Mouse (Mus musculus) MEL (cell line): ENCODE results near the gene Klk15. TPM values are rescaled to one million over a fixed set of nuclear protein-coding genes. Genes with fewer than 3 reads are reported as not detected.
"Not testable (repeated sequence)": the region's sequence is repeated elsewhere in the genome, so short reads cannot be mapped to it uniquely, and the experiment has no call there.

Source experiments
- DNase-seq: peaks from one replicate; pipeline ENCODE4 v3.0.0; 2011; ENCODE audit warnings: low read depth, low spot score
- H3K27ac ChIP-seq: 2 replicates; pipeline ENCODE4 v1.5.1; 2012; ENCODE audit warnings: low read depth, mild to moderate bottlenecking, control low read depth, low read length, moderate library complexity; ENCODE audit not compliant: control insufficient read depth
- H3K27me3 ChIP-seq, 2 experiments: fragments of 150-350 bp in 1 of 2; sonication (generic) in 1 of 2; 2 replicates each; pipeline ENCODE4 v1.6.1; 2012; ENCODE audit warnings: low read length in 2 of 2, mild to moderate bottlenecking in 2 of 2, improper control_type of control experiment in 1 of 2, moderate library complexity in 1 of 2; ENCODE audit not compliant: insufficient read depth in 2 of 2, control insufficient read depth in 1 of 2
- H3K36me3 ChIP-seq, 2 experiments: 2 replicates each; pipeline ENCODE4 v1.6.1; 2012 to 2014; ENCODE audit warnings: low read length in 2 of 2, improper control_type of control experiment in 1 of 2, inconsistent platforms in 1 of 2, mild to moderate bottlenecking in 1 of 2; ENCODE audit not compliant: insufficient read depth in 2 of 2, control insufficient read depth in 1 of 2
- H3K4me1 ChIP-seq, 2 experiments: fragments of 150-350 bp in 1 of 2; sonication (generic) in 1 of 2; 2 replicates each; pipeline ENCODE4 v1.6.1; 2012; ENCODE audit warnings: low read length in 2 of 2, improper control_type of control experiment in 1 of 2, mild to moderate bottlenecking in 1 of 2; ENCODE audit not compliant: insufficient read depth in 2 of 2, control insufficient read depth in 1 of 2
- H3K4me3 ChIP-seq, 2 experiments: fragments of 150-350 bp in 1 of 2; sonication (generic) in 1 of 2; 2 replicates each; pipeline ENCODE4 v1.5.1; 2012; ENCODE audit warnings: low read depth in 2 of 2, low read length in 2 of 2, mild to moderate bottlenecking in 2 of 2, moderate library complexity in 2 of 2, control low read depth in 1 of 2, improper control_type of control experiment in 1 of 2; ENCODE audit not compliant: control insufficient read depth in 1 of 2, insufficient read depth in 1 of 2
- H3K79me2 ChIP-seq: 2 replicates; pipeline ENCODE4 v1.6.1; 2012; ENCODE audit warnings: mild to moderate bottlenecking, low read length, moderate library complexity; ENCODE audit not compliant: control insufficient read depth, poor library complexity, insufficient read depth
- H3K9ac ChIP-seq: 2 replicates; pipeline ENCODE4 v1.6.1; 2012; ENCODE audit warnings: low read depth, mild to moderate bottlenecking, control low read depth, low read length, moderate library complexity; ENCODE audit not compliant: control insufficient read depth, poor library complexity, severe bottlenecking
- H3K9me3 ChIP-seq: fragments of 150-350 bp; sonication (generic); replicated peaks from 2 replicates; pipeline ENCODE4 v1.6.1; 2012; ENCODE audit warnings: mild to moderate bottlenecking, low read length, improper control_type of control experiment, moderate library complexity; ENCODE audit not compliant: insufficient read depth
- CHD2 ChIP-seq: IDR thresholded peaks from 2 replicates; pipeline ENCODE4 v1.6.1; 2011; ENCODE audit warnings: low read length, improper control_type of control experiment
- ETS1 ChIP-seq: IDR thresholded peaks from 2 replicates; pipeline ENCODE4 v1.6.1; 2012; ENCODE audit warnings: low read depth, mild to moderate bottlenecking, inconsistent platforms, low read length, improper control_type of control experiment, moderate library complexity
- GABPA ChIP-seq: IDR thresholded peaks from 2 replicates; pipeline ENCODE4 v1.6.1; 2012; ENCODE audit warnings: low read depth, mild to moderate bottlenecking, inconsistent platforms, low read length, improper control_type of control experiment, moderate library complexity
- GATA1 ChIP-seq: IDR thresholded peaks from 2 replicates; pipeline ENCODE4 v1.6.1; 2011; ENCODE audit warnings: low read depth, low read length, improper control_type of control experiment
- HCFC1 ChIP-seq: IDR thresholded peaks from 2 replicates; pipeline ENCODE4 v1.6.1; 2012; ENCODE audit warnings: low read depth, mild to moderate bottlenecking, inconsistent platforms, low read length, improper control_type of control experiment, moderate library complexity
- JUND ChIP-seq: IDR thresholded peaks from 2 replicates; pipeline ENCODE4 v1.6.1; 2011; ENCODE audit warnings: low read depth, mild to moderate bottlenecking, improper control_type of control experiment, low read length
- KAT2A ChIP-seq: conservative IDR thresholded peaks from 2 replicates; pipeline ENCODE4 v1.6.1; 2012; ENCODE audit warnings: low read depth, low read length, improper control_type of control experiment, inconsistent platforms
- MAZ ChIP-seq: IDR thresholded peaks from 2 replicates; pipeline ENCODE4 v1.6.1; 2012; ENCODE audit warnings: low read depth, mild to moderate bottlenecking, inconsistent platforms, low read length, improper control_type of control experiment
- MEF2A ChIP-seq: IDR thresholded peaks from 2 replicates; pipeline ENCODE4 v1.6.1; 2014; ENCODE audit warnings: low read depth, mild to moderate bottlenecking, inconsistent platforms, low read length, improper control_type of control experiment; ENCODE audit not compliant: poor library complexity, insufficient replicate concordance, severe bottlenecking; ENCODE audit errors: extremely low read depth
- MYB ChIP-seq: IDR thresholded peaks from 2 replicates; pipeline ENCODE4 v1.6.1; 2011; ENCODE audit warnings: mild to moderate bottlenecking, low read depth, low read length, improper control_type of control experiment
- POLR2A ChIP-seq, 2 experiments: IDR thresholded peaks; 2 replicates each; pipeline ENCODE4 v1.6.1; 2011 to 2012; ENCODE audit warnings: low read length in 2 of 2, mild to moderate bottlenecking in 2 of 2, control low read depth in 1 of 2, improper control_type of control experiment in 1 of 2, low read depth in 1 of 2, moderate library complexity in 1 of 2; ENCODE audit not compliant: control insufficient read depth in 1 of 2, insufficient read depth in 1 of 2, poor library complexity in 1 of 2
- POLR2AphosphoS2 ChIP-seq: IDR thresholded peaks from 2 replicates; pipeline ENCODE4 v1.6.1; 2011; ENCODE audit warnings: low read length, improper control_type of control experiment
- RAD21 ChIP-seq: IDR thresholded peaks from 2 replicates; pipeline ENCODE4 v1.6.1; 2011; ENCODE audit warnings: mild to moderate bottlenecking, low read depth, low read length, improper control_type of control experiment
- SIN3A ChIP-seq: IDR thresholded peaks from 2 replicates; pipeline ENCODE4 v1.6.1; 2012; ENCODE audit warnings: low read length, improper control_type of control experiment, inconsistent platforms
- UBTF ChIP-seq: IDR thresholded peaks from 2 replicates; pipeline ENCODE4 v1.6.1; 2012; ENCODE audit warnings: low read depth, mild to moderate bottlenecking, inconsistent platforms, low read length, improper control_type of control experiment, moderate library complexity, borderline replicate concordance; ENCODE audit not compliant: insufficient read depth
- ZC3H11A ChIP-seq: IDR thresholded peaks from 2 replicates; pipeline ENCODE4 v1.6.1; 2012; ENCODE audit warnings: low read depth, mild to moderate bottlenecking, inconsistent platforms, low read length, improper control_type of control experiment
- ZKSCAN1 ChIP-seq: IDR thresholded peaks from 2 replicates; pipeline ENCODE4 v1.6.1; 2012; ENCODE audit warnings: low read depth, mild to moderate bottlenecking, inconsistent platforms, low read length, improper control_type of control experiment, moderate library complexity
- polyA plus RNA-seq, 2 experiments: library from polyadenylated mRNA; stranded (reverse) in 1 of 2; unstranded in 1 of 2; fragments of >175 nt in 1 of 2; fragments of >200 nt in 1 of 2; gene quantifications; 2 replicates each; pipeline versions ENCODE4 v1.2.1 to v1.2.4; 2012; ENCODE audit warnings: low replicate concordance in 2 of 2, low read depth in 1 of 2; ENCODE audit not compliant: insufficient read length in 2 of 2, insufficient read depth in 1 of 2, missing spikeins in 1 of 2
- total RNA-seq: library from RNA; depleted of rRNA; stranded (reverse); fragments of 300-350 nt; gene quantifications from 2 replicates; pipeline ENCODE4 v1.2.3, GENCODE M21; 2012

Klk15 gene
- total and polyA plus RNA-seq, 3 experiments = not detected

DNA sequence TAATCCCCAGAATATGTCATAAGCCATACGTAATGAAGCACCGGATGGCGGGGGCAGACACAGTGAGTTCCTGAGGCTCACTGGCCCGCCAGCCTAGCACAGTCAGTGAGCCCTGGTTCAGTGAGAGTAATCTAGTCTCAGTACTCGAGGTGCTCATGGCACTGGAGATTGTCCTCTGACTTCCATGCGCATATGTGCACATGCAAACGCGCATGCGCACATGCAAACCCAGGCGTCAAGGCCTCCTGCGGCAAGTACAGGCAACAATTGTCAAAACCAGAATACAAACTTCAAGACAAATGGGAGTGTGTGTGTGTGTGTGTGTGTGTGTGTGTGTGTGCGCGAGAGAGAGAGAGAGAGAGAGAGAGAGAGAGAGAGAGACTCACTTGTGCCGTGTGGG lies 3.0 kb downstream of the Klk15 start:
- Histone ChIP-seq H3K79me2 (no peaks in the 10 kb centered on the region), H3K4me1 (no peaks in the 10 kb centered on the region), H3K27me3 (no peaks in the 10 kb centered on the region), H3K27ac (no peak overlapping the region), H3K36me3 (no peaks in the 10 kb centered on the region), H3K4me3 (no peak overlapping the region), H3K9me3 (no peaks in the 10 kb centered on the region), H3K9ac (no peak overlapping the region)
- no peak for TF ChIP-seq POLR2AphosphoS2
- no peak for TF ChIP-seq MEF2A
- no peak for TF ChIP-seq GATA1
- TF ChIP-seq HCFC1 = no peak
- no peak for TF ChIP-seq RAD21
- TF ChIP-seq UBTF = no peak
- no peak for TF ChIP-seq POLR2A (IDR thresholded peaks at IDR 0.05; ENCODE audit: control insufficient read depth in 1 of 2, insufficient read depth in 1 of 2, low read depth in 1 of 2, low read length in 2 of 2, poor library complexity in 1 of 2)
- TF ChIP-seq MAZ = no peak
- TF ChIP-seq ETS1 = no peak
- no peak for TF ChIP-seq JUND
- no peak for TF ChIP-seq KAT2A
- TF ChIP-seq GABPA = no peak
- no peak for DNase-seq

DNA sequence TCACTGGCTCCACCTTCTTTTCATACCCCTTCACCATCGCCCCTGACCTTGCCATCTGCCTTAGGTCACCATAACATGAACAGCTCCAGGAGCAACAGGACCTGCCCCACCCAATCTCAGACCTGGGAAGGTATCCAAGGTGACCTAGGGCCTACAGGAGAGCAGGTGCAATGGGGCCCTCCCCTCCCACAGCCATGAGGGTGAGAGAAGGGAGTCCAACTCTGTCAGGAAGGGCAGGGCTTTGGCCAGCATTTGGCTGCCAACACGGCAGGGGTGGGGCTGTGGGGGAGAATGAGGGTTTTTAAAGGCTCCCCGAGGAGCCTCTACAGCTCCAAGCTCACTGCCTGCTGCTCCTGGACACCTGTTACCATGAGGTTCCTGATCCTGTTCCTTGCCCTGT lies 8.8 kb downstream of the Klk15 start:
- H3K36me3 ChIP-seq, H3K9ac ChIP-seq, H3K4me1 ChIP-seq, DNase-seq, H3K27ac ChIP-seq, H3K27me3 ChIP-seq, H3K9me3 ChIP-seq, H3K4me3 ChIP-seq, H3K79me2 ChIP-seq: not testable (repeated sequence)

DNA sequence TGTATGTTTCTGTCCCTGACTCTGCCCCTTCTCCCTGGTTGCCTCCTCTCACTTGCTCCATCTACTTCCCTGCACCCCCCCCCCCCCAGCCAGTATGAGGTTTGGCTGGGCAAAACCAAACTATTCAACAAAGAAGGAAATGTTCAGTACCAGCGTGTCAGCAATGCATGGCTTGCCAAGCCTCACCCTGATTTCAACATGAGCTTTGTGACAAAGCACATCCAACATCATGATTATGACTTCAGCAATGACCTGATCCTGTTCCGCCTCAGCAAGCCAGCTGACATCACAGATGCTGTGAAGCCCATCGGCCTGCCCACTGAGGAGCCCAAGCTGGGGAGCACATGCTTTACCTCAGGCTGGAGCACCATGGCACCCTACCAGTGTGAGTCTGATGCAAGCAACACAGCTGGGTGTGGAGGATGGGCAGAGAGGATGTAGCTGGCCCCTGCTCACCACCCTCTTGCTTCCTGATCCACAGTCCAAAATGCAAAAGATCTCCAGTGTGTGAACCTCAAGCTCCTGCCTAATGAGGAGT lies 11.3 kb downstream of the Klk15 start:
- no peak overlapping the region for H3K9ac ChIP-seq
- no peaks in the 10 kb centered on the region for H3K79me2 ChIP-seq
- TF ChIP-seq GATA1 = no peak
- no peak for TF ChIP-seq MYB
- no peak for TF ChIP-seq CHD2
- TF ChIP-seq UBTF = no peak
- TF ChIP-seq POLR2A (IDR thresholded peaks at IDR 0.05; ENCODE audit: control insufficient read depth in 1 of 2, insufficient read depth in 1 of 2, low read depth in 1 of 2, low read length in 2 of 2, poor library complexity in 1 of 2) = no peak
- no peak for TF ChIP-seq ZC3H11A
- TF ChIP-seq ZKSCAN1 = no peak
- TF ChIP-seq SIN3A = no peak
- TF ChIP-seq ETS1 = no peak
- H3K4me3 ChIP-seq = no peak overlapping the region
- no peaks in the 10 kb centered on the region for H3K27me3 ChIP-seq
- no peaks in the 10 kb centered on the region for H3K36me3 ChIP-seq
- no peak for DNase-seq
- H3K9me3 ChIP-seq = no peaks in the 10 kb centered on the region
- no peaks in the 10 kb centered on the region for H3K4me1 ChIP-seq
- no peak overlapping the region for H3K27ac ChIP-seq
